ENCODE assay signal across 24 mouse cellular contexts in the genomic region with DNA sequence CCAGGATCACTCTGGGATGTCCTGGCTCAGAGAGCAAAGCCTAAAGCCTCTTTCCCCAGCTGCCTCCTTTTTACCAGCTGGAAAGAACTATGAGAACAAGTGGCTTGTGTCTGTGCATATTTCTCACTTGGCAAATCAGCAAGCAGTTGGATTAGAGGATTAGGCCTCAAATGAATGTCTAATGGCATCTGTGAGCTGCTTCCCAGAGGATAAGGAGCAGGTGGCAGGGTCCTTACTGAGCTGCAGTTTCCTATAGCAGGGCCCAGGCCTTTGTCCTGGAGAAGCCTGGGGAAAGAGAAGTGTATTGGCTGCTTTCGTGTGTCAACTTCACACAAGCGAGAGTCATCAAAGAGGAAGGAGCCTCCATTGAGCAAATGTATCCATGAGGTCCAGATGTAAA. TPM values are rescaled to one million over a fixed set of nuclear protein-coding genes. Genes with fewer than 3 reads are reported as not detected.
DNase-seq lines count a peak whose midpoint lies in the region; ATAC-seq and TF ChIP-seq lines count a peak whose summit lies in the region.
"Had no signal": no experiment of that assay in that cellular context is flagged by ENCODE, and none has a peak within 500 bp of the region (broad histone marks: within the 10 kb centered on the region; RNA-seq: fewer than 3 reads in every experiment).

No protein-coding gene starts in this region.

- WGBS in embryonic facial prominence, embryonic 14.5 days: 65% methylated on average over 2 of the region's 2 CpGs
- WGBS in embryonic facial prominence, embryonic 10.5 days: 82% methylated on average over 2 of the region's 2 CpGs
- 72% methylated on average over 2 of the region's 2 CpGs for WGBS in liver, adult 2 months
- WGBS in liver, embryonic 11.5 days: 73% methylated on average over 2 of the region's 2 CpGs
- 36% methylated on average over 2 of the region's 2 CpGs for WGBS in midbrain, embryonic 12.5 days

- H3K4me1 ChIP-seq in embryonic facial prominence, embryonic 14.5 days (ENCODE audit: control insufficient read depth, insufficient read depth, low read length): no peaks in the 10 kb centered on the region
- H3K4me1 ChIP-seq in embryonic facial prominence, embryonic 10.5 days: no peaks in the 10 kb centered on the region
- no peaks in the 10 kb centered on the region for H3K4me1 ChIP-seq in liver, adult 2 months (ENCODE audit: control insufficient read depth, insufficient read depth, low read length)
- no peaks in the 10 kb centered on the region for H3K4me1 ChIP-seq in liver, embryonic 11.5 days (replicated peaks; ENCODE audit: control insufficient read depth, insufficient read depth, low read length)
- H3K4me1 ChIP-seq in midbrain, embryonic 12.5 days: no peaks in the 10 kb centered on the region
- H3K4me1 ChIP-seq: embryonic facial prominence, embryonic 15.5 days; heart, embryonic 13.5 days; hindbrain, embryonic 12.5 days had no signal

- H3K9me3 ChIP-seq in embryonic facial prominence, embryonic 14.5 days (ENCODE audit: control insufficient read depth, low read length): no peaks in the 10 kb centered on the region
- no peaks in the 10 kb centered on the region for H3K9me3 ChIP-seq in embryonic facial prominence, embryonic 10.5 days
- no peaks in the 10 kb centered on the region for H3K9me3 ChIP-seq in liver, embryonic 11.5 days (ENCODE audit: control insufficient read depth, low read length)
- no peaks in the 10 kb centered on the region for H3K9me3 ChIP-seq in midbrain, embryonic 12.5 days
- H3K9me3 ChIP-seq: embryonic facial prominence, embryonic 15.5 days; G1E; heart, embryonic 13.5 days; hindbrain, embryonic 12.5 days had no signal

- H3K27ac ChIP-seq in embryonic facial prominence, embryonic 14.5 days (replicated peaks; ENCODE audit: low read depth, low read length): no peak overlapping the region
- H3K27ac ChIP-seq in embryonic facial prominence, embryonic 10.5 days (replicated peaks): no peak overlapping the region
- H3K27ac ChIP-seq in liver, adult 2 months (replicated peaks; ENCODE audit: insufficient read depth, low read depth, low read length): 0 out of 2 replicates have a peak overlapping the region, but pooled peaks have one; percentile 35
- no peak overlapping the region for H3K27ac ChIP-seq in liver, embryonic 11.5 days (ENCODE audit: low read depth, low read length)
- H3K27ac ChIP-seq in midbrain, embryonic 12.5 days (replicated peaks): no peak overlapping the region
- H3K27ac ChIP-seq: embryonic facial prominence, embryonic 15.5 days; gastrocnemius, adult 2 months; heart, embryonic 13.5 days; hindbrain, embryonic 12.5 days had no signal

- no peaks in the 10 kb centered on the region for H3K36me3 ChIP-seq in embryonic facial prominence, embryonic 14.5 days (ENCODE audit: control insufficient read depth, insufficient read depth, low read length)
- H3K36me3 ChIP-seq in embryonic facial prominence, embryonic 10.5 days (replicated peaks): no peaks in the 10 kb centered on the region
- H3K36me3 ChIP-seq in liver, adult 2 months (ENCODE audit: control insufficient read depth, insufficient read depth, low read length): no peaks in the 10 kb centered on the region
- H3K36me3 ChIP-seq in liver, embryonic 11.5 days (ENCODE audit: control insufficient read depth, insufficient read depth, low read length): no peaks in the 10 kb centered on the region
- no peaks in the 10 kb centered on the region for H3K36me3 ChIP-seq in midbrain, embryonic 12.5 days
- H3K36me3 ChIP-seq: embryonic facial prominence, embryonic 15.5 days; G1E; heart, embryonic 13.5 days; hindbrain, embryonic 12.5 days had no signal

- no peak for TF ChIP-seq POLR2A in liver, adult 2 months (IDR thresholded peaks at IDR 0.05; ENCODE audit: extremely low read depth, insufficient read depth, low read length)

- no peak overlapping the region for H3K4me3 ChIP-seq in embryonic facial prominence, embryonic 14.5 days (ENCODE audit: low read depth, low read length)
- no peak overlapping the region for H3K4me3 ChIP-seq in embryonic facial prominence, embryonic 10.5 days
- H3K4me3 ChIP-seq in liver, adult 2 months (ENCODE audit: insufficient read depth, low read depth, low read length): no peak overlapping the region
- H3K4me3 ChIP-seq in liver, embryonic 11.5 days (ENCODE audit: low read depth, low read length): no peak overlapping the region
- H3K4me3 ChIP-seq in midbrain, embryonic 12.5 days: no peak overlapping the region
- H3K4me3 ChIP-seq: embryonic facial prominence, embryonic 15.5 days; erythroblast, embryonic 14.5 days; gastrocnemius, adult 2 months; heart, embryonic 13.5 days; hindbrain, embryonic 12.5 days had no signal

- H3K4me2 ChIP-seq in embryonic facial prominence, embryonic 14.5 days (ENCODE audit: low read depth, low read length): no peak overlapping the region
- H3K4me2 ChIP-seq in liver, embryonic 11.5 days: no peak overlapping the region
- H3K4me2 ChIP-seq in midbrain, embryonic 12.5 days (replicated peaks): no peak overlapping the region
- H3K4me2 ChIP-seq: embryonic facial prominence, embryonic 15.5 days; heart, embryonic 13.5 days; hindbrain, embryonic 12.5 days had no signal

- no peaks in the 10 kb centered on the region for H3K79me2 ChIP-seq in liver, adult 2 months (ENCODE audit: control insufficient read depth, insufficient read depth, low read length)

- no peaks in the 10 kb centered on the region for H3K27me3 ChIP-seq in embryonic facial prominence, embryonic 14.5 days (replicated peaks; ENCODE audit: control insufficient read depth, insufficient read depth, low read length)
- H3K27me3 ChIP-seq in embryonic facial prominence, embryonic 10.5 days (replicated peaks; ENCODE audit: low read depth, poor library complexity, severe bottlenecking): no peaks in the 10 kb centered on the region
- H3K27me3 ChIP-seq in liver, adult 2 months (ENCODE audit: control insufficient read depth, insufficient read depth, low read length): no peaks in the 10 kb centered on the region
- no peaks in the 10 kb centered on the region for H3K27me3 ChIP-seq in liver, embryonic 11.5 days (replicated peaks; ENCODE audit: control insufficient read depth, insufficient read depth, low read length)
- 0 out of 2 replicates have a peak, but pooled peaks cover 4% of the 10 kb centered on the region for H3K27me3 ChIP-seq in midbrain, embryonic 12.5 days
- H3K27me3 ChIP-seq: embryonic facial prominence, embryonic 15.5 days; heart, embryonic 13.5 days; hindbrain, embryonic 12.5 days had no signal

- peak; percentile 24 for DNase-seq in embryonic facial prominence, embryonic 14.5 days (ENCODE audit: low spot score)
- no peak for DNase-seq in embryonic facial prominence, embryonic 10.5 days (ENCODE audit: low spot score)
- peak; percentile 17 for DNase-seq in liver, adult 2 months (ENCODE audit: extremely low read depth, low read depth, low spot score)
- no peak for DNase-seq in liver, embryonic 11.5 days (ENCODE audit: low spot score)
- DNase-seq in retina, embryonic 14.5 days (ENCODE audit: low spot score): peak; percentile 35
- DNase-seq in right cerebral cortex, adult 18-20 months: no peak
- DNase-seq in heart, postnatal 10 days: no peak
- DNase-seq: adrenal gland, postnatal 10 days; B cell, adult 2 months; cerebellum, adult 18-20 months; cerebellum, adult 9-11 months; cerebellum, postnatal 36 days; gastrocnemius, adult 2 months; gastrocnemius, postnatal 36 days; heart, adult 11 months; heart, postnatal 4 days had no signal

- intact Hi-C loops in heart, postnatal 10 days (cut with DNase I): no loop called here

- no peak overlapping the region for H3K9ac ChIP-seq in embryonic facial prominence, embryonic 14.5 days (ENCODE audit: low read depth, low read length)
- no peak overlapping the region for H3K9ac ChIP-seq in liver, adult 2 months (ENCODE audit: low read depth, low read length)
- no peak overlapping the region for H3K9ac ChIP-seq in liver, embryonic 11.5 days (ENCODE audit: low read depth, low read length)
- no peak overlapping the region for H3K9ac ChIP-seq in midbrain, embryonic 12.5 days (replicated peaks)
- H3K9ac ChIP-seq: embryonic facial prominence, embryonic 15.5 days; heart, embryonic 13.5 days; hindbrain, embryonic 12.5 days had no signal

- ATAC-seq in embryonic facial prominence, embryonic 14.5 days (ENCODE audit: low read depth): no peak
- ATAC-seq in liver, embryonic 11.5 days (replicated peaks; ENCODE audit: low FRiP score): no peak
- ATAC-seq in midbrain, embryonic 12.5 days (ENCODE audit: low FRiP score, low read depth): peak; percentile 70; the same call in 1 of the 2 replicates
- ATAC-seq: CD4-positive, CD25-positive, alpha-beta regulatory T cell, adult 4 months had no signal

- no peak for TF ChIP-seq CTCF in liver, adult 2 months (IDR thresholded peaks at IDR 0.05; ENCODE audit: low read depth, low read length)

RNA-seq across cellular contexts. Expression of gene Hs3st2, which starts 59.1 kb away (rescaled TPM):
- 0.77 and 1.4 TPM in 2 replicates for polyA plus RNA-seq in embryonic facial prominence, embryonic 14.5 days (2014; fragmentation: Nextera tagmentation; extraction: Ambion mirVana)
- polyA plus RNA-seq in embryonic facial prominence, embryonic 10.5 days (2016; fragmentation: Nextera tagmentation; extraction: Ambion mirVana): 0.28 and 0.56 TPM in 2 replicates
- total RNA-seq in liver, adult 2 months (2014; rRNA removed): not detected in 2 replicates
- polyA plus RNA-seq in liver, adult 2 months (2012; rRNA removed): not detected in 2 replicates
- 0.69 and 0.96 TPM in 2 replicates for polyA plus RNA-seq in liver, embryonic 11.5 days (2014; fragmentation: Nextera tagmentation; extraction: Ambion mirVana)
- 2.2 and 2.9 TPM in 2 replicates for polyA plus RNA-seq in midbrain, embryonic 12.5 days (2016; fragmentation: Nextera tagmentation; extraction: Ambion mirVana)
- total RNA-seq in heart, postnatal 10 days (2021): not detected
- total RNA-seq: gastrocnemius, adult 2 months; gastrocnemius, postnatal 36 days; heart, postnatal 4 days had no signal
- polyA plus RNA-seq: CD4-positive, CD25-positive, alpha-beta regulatory T cell, adult 4 months; erythroblast, embryonic 14.5 days; G1E; heart, postnatal 0 days had no signal

Comparison
In these comparisons a context has a peak if more than half of its experiments do, and no peak if none do; other contexts are left out.
1. DNase-seq: peak in embryonic facial prominence, embryonic 14.5 days (single experiment), liver, adult 2 months (single experiment) and retina, embryonic 14.5 days (single experiment); none in embryonic facial prominence, embryonic 10.5 days (single experiment), liver, embryonic 11.5 days (single experiment), right cerebral cortex, adult 18-20 months (single experiment) and heart, postnatal 10 days (0 of 2).